In the genomic region with DNA sequence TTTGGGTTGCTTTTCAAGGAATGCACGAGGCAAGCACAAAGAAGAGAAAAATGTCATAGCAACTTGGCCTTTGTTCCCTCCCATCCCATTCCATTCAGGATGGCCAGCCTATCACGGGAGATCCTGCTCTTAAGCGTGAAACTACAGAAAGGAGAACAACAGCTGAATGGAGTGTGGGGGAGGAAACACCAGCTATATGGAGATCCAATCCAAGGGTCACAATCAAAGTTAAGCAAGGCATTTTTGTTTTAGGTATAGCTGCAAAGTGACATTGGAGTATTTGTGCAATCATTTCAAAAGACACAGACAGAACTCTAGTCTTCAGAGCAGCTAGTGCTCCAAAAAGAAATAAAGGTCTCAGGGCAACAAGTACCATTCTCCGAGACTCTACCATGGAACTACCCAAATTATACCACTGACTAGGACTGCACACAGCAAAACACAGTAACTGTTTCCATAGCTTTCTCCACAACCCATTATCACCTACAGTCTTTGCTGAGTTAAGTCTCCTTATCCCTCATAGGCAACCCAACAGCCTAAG, we compare ENCODE assay signal across 7 mouse cellular contexts. TPM values are rescaled to one million over a fixed set of nuclear protein-coding genes. Genes with fewer than 3 reads are reported as not detected.
A peak's percentile ranks its signal among the peaks of the same experiment; 100 is the strongest.
DNase-seq lines count a peak whose midpoint lies in the region; ATAC-seq and TF ChIP-seq lines count a peak whose summit lies in the region.

No protein-coding gene starts in this region.

- no peaks in the 10 kb centered on the region for H3K9me3 ChIP-seq in CH12.LX (replicated peaks; ENCODE audit: low read length)
- H3K9me3 ChIP-seq in ES-E14 (ENCODE audit: control insufficient read depth, insufficient read depth, low read depth, low read length): no peaks in the 10 kb centered on the region
- no peaks in the 10 kb centered on the region for H3K9me3 ChIP-seq in forebrain, postnatal 0 days (ENCODE audit: low read length)
- no peaks in the 10 kb centered on the region for H3K9me3 ChIP-seq in limb, embryonic 15.5 days

- H3K79me2 ChIP-seq in CH12.LX (replicated peaks; ENCODE audit: control insufficient read depth, extremely low read depth, insufficient read depth, poor library complexity, severe bottlenecking): peaks cover 82% of the 10 kb centered on the region

- H3K4me2 ChIP-seq in CH12.LX (ENCODE audit: insufficient read depth, low read depth, poor library complexity, severe bottlenecking): peak overlapping the region; percentile 63
- H3K4me2 ChIP-seq in forebrain, postnatal 0 days (ENCODE audit: low read depth): peak overlapping the region; percentile 71
- peak overlapping the region; percentile 65 for H3K4me2 ChIP-seq in limb, embryonic 15.5 days

- no peak for TF ChIP-seq RAD21 in CH12.LX (IDR thresholded peaks at IDR 0.05; ENCODE audit: low read depth, low read length)

- in situ Hi-C loops in CH12.LX (cut with MboI; ENCODE audit: low pct_ligation_motif_present, low pct_unique_long_range_greater_than_20kb, low sequenced_read_pairs): no loop called here
- in situ Hi-C loops in ES-E14 (cut with MboI; ENCODE audit: low sequenced_read_pairs in 2 of 2, unreplicated experiment in 2 of 2): no loop called here

- dilution Hi-C loops in CH12.LX (cut with MboI; ENCODE audit: extremely low pct_ligation_motif_present, extremely low pct_unique_long_range_greater_than_20kb, low sequenced_read_pairs): no loop called here

- WGBS in forebrain, postnatal 0 days: 3% methylated on average over 4 of the region's 4 CpGs
- WGBS in limb, embryonic 15.5 days: 18% methylated on average over 4 of the region's 4 CpGs

- H3K4me3 ChIP-seq in CH12.LX (replicated peaks in 1 of 3; ENCODE audit: low read depth in 2 of 3, low read length in 2 of 3, poor library complexity in 1 of 3): peak overlapping the region; percentile 59 to 99 (median 95)
- peak overlapping the region; percentile 85 to 95 for H3K4me3 ChIP-seq in ES-E14 (ENCODE audit: insufficient read depth in 1 of 2, low read depth in 1 of 2, low read length in 2 of 2, poor library complexity in 1 of 2, severe bottlenecking in 1 of 2)
- H3K4me3 ChIP-seq in forebrain, postnatal 0 days (ENCODE audit: low read depth, low read length): peak overlapping the region; percentile 99
- H3K4me3 ChIP-seq in limb, embryonic 15.5 days: peak overlapping the region; percentile 100

- DNase-seq in CH12.LX (ENCODE audit: extremely low read depth): no peak
- peak; percentile 51 for DNase-seq in ES-E14 (ENCODE audit: low read depth, low spot score)
- DNase-seq in forebrain, postnatal 0 days: no peak
- DNase-seq in yolk sac, embryonic 10.5 days (ENCODE audit: low spot score): peak; percentile 52
- no peak for DNase-seq in testis, postnatal 10 days (ENCODE audit: low spot score)

- H3K4me1 ChIP-seq in CH12.LX (ENCODE audit: control insufficient read depth in 1 of 2, insufficient read depth in 2 of 2): peaks cover 9 to 55% of the 10 kb centered on the region in 2 experiments
- peaks cover 6 to 14% of the 10 kb centered on the region in 2 experiments; a peak in 3 of 4 replicates for H3K4me1 ChIP-seq in ES-E14 (ENCODE audit: control insufficient read depth in 2 of 2, insufficient read depth in 2 of 2, low read length in 2 of 2, poor library complexity in 1 of 2)
- H3K4me1 ChIP-seq in forebrain, postnatal 0 days (ENCODE audit: insufficient read depth): peaks cover 22% of the 10 kb centered on the region
- peaks cover 38% of the 10 kb centered on the region for H3K4me1 ChIP-seq in limb, embryonic 15.5 days

- no peaks in the 10 kb centered on the region for H3K27me3 ChIP-seq in CH12.LX (replicated peaks)
- no peaks in the 10 kb centered on the region for H3K27me3 ChIP-seq in forebrain, postnatal 0 days (ENCODE audit: insufficient read depth, low read length)
- no peaks in the 10 kb centered on the region for H3K27me3 ChIP-seq in limb, embryonic 15.5 days

- peaks cover 4 to 27% of the 10 kb centered on the region in 2 experiments for H3K36me3 ChIP-seq in CH12.LX (replicated peaks in 1 of 2; ENCODE audit: control insufficient read depth in 1 of 2, insufficient read depth in 1 of 2, low read length in 1 of 2)
- H3K36me3 ChIP-seq in ES-E14 (ENCODE audit: control insufficient read depth, insufficient read depth, low read length, poor library complexity, severe bottlenecking): no peaks in the 10 kb centered on the region
- no peaks in the 10 kb centered on the region; the same call in 1 of the 2 replicates for H3K36me3 ChIP-seq in forebrain, postnatal 0 days (ENCODE audit: insufficient read depth)
- peaks cover 5% of the 10 kb centered on the region for H3K36me3 ChIP-seq in limb, embryonic 15.5 days

- H3K27ac ChIP-seq in CH12.LX (ENCODE audit: insufficient read depth, low read depth) (peak overlapping the region; percentile 33; the same call in 1 of the 2 replicates), ES-E14 (ENCODE audit: insufficient read depth, low read depth, low read length, poor library complexity, severe bottlenecking) (no peak overlapping the region)
- H3K27ac ChIP-seq in forebrain, postnatal 0 days (ENCODE audit: low read depth, low read length): no peak overlapping the region
- peak overlapping the region; percentile 97 for H3K27ac ChIP-seq in limb, embryonic 15.5 days

- no peak for TF ChIP-seq EP300 in CH12.LX (IDR thresholded peaks at IDR 0.05; ENCODE audit: low read length)

- TF ChIP-seq CTCF in CH12.LX (conservative IDR thresholded peaks at IDR 0.05 in 1 of 2, IDR thresholded peaks at IDR 0.05 in 1 of 2; ENCODE audit: low read depth in 2 of 2, low read length in 2 of 2): no peak
- no peak for TF ChIP-seq CTCF in forebrain, postnatal 0 days (IDR thresholded peaks at IDR 0.05; ENCODE audit: low read depth)

- TF ChIP-seq POLR2A in CH12.LX (IDR thresholded peaks at IDR 0.05; ENCODE audit: low read depth, low read length): no peak

- no peak for ATAC-seq in forebrain, postnatal 0 days
- ATAC-seq in limb, embryonic 15.5 days (ENCODE audit: insufficient number of reproducible peaks, low FRiP score, low TSS enrichment, low read depth): no peak
- no peak for ATAC-seq in inflammation-experienced regulatory T-cells, adult 6 months

- H3K9ac ChIP-seq in CH12.LX (ENCODE audit: insufficient read depth, low read depth) (peak overlapping the region; percentile 99), ES-E14 (ENCODE audit: insufficient read depth, low read depth, low read length, poor library complexity, severe bottlenecking) (peak overlapping the region; percentile 20; the same call in 1 of the 2 replicates)
- peak overlapping the region; percentile 96 for H3K9ac ChIP-seq in forebrain, postnatal 0 days
- H3K9ac ChIP-seq in limb, embryonic 15.5 days: 0 out of 2 replicates have a peak overlapping the region, but pooled peaks have one; percentile 100

TF ChIP-seq in CH12.LX, 34 proteins besides CTCF, POLR2A, EP300 and RAD21:
- TF ChIP-seq MEF2A (IDR thresholded peaks at IDR 0.05; ENCODE audit: borderline replicate concordance, low read depth, low read length) (no peak), CHD2 (IDR thresholded peaks at IDR 0.05; ENCODE audit: low read length) (no peak), POLR2AphosphoS2 (IDR thresholded peaks at IDR 0.05; ENCODE audit: low read depth, low read length) (no peak), SIN3A (IDR thresholded peaks at IDR 0.05; ENCODE audit: low read length) (0 out of 2 replicates have a peak, but pooled peaks have one; percentile 10), SMC3 (IDR thresholded peaks at IDR 0.05; ENCODE audit: low read depth, low read length) (no peak)

TF ChIP-seq in ES-E14, 5 proteins besides CTCF, POLR2A, EP300 and RAD21:
- TF ChIP-seq ZNF384 (IDR thresholded peaks at IDR 0.05; ENCODE audit: low read depth, low read length): no peak
- TF ChIP-seq MAFK (IDR thresholded peaks at IDR 0.05; ENCODE audit: insufficient read depth, low read depth, low read length): no peak
- no peak for TF ChIP-seq CHD2 (IDR thresholded peaks at IDR 0.05; ENCODE audit: low read depth, low read length)
- no peak for TF ChIP-seq HCFC1 (IDR thresholded peaks at IDR 0.05; ENCODE audit: borderline replicate concordance, insufficient read depth, low read length)
- no peak for TF ChIP-seq ZC3H11A (IDR thresholded peaks at IDR 0.05; ENCODE audit: borderline replicate concordance, low read depth, low read length)

RNA-seq across cellular contexts. Expression of a gene that starts 1.9 kb away (rescaled TPM):
- total RNA-seq in CH12.LX (2012; rRNA removed) (51.1 and 60.7 TPM in 2 replicates), CH12.LX (2014; rRNA removed) (37.4 and 37.7 TPM in 2 replicates), ES-E14 (2012; rRNA removed) (155 and 194 TPM in 2 replicates)
- 74.1 and 74.9 TPM in 2 replicates for polyA plus RNA-seq in CH12.LX (2012; ENCODE audit: insufficient read length, low read depth)
- 88.7 and 103 TPM in 2 replicates for total RNA-seq in forebrain, postnatal 0 days (2014; rRNA removed)
- 69.4 and 73.5 TPM in 2 replicates for polyA plus RNA-seq in forebrain, postnatal 0 days (2015; fragmentation: Nextera tagmentation; extraction: Ambion mirVana)
- polyA plus RNA-seq in limb, embryonic 15.5 days (2015; fragmentation: Nextera tagmentation; extraction: Ambion mirVana): 44.8 and 45.3 TPM in 2 replicates
- polyA plus RNA-seq in inflammation-experienced regulatory T-cells, adult 6 months (2017; shearing (Covaris generic)): 100 to 1,000 TPM in 1 of 3 experiments, 10 to 100 TPM in 2; 54.0 to 105 (median 84.1) TPM

RNA-seq across cellular contexts. Expression of a gene that starts 22.6 kb away (rescaled TPM):
- total RNA-seq in CH12.LX (2012; rRNA removed) (32.8 and 35.2 TPM in 2 replicates), CH12.LX (2014; rRNA removed) (20.8 and 21.2 TPM in 2 replicates), ES-E14 (2012; rRNA removed) (106 and 160 TPM in 2 replicates)
- polyA plus RNA-seq in CH12.LX (2012; ENCODE audit: insufficient read length, low read depth): 26.1 and 35.8 TPM in 2 replicates
- total RNA-seq in forebrain, postnatal 0 days (2014; rRNA removed): 56.2 and 62.8 TPM in 2 replicates
- polyA plus RNA-seq in forebrain, postnatal 0 days (2015; fragmentation: Nextera tagmentation; extraction: Ambion mirVana): 39.8 and 52.9 TPM in 2 replicates
- 33.4 and 38.5 TPM in 2 replicates for polyA plus RNA-seq in limb, embryonic 15.5 days (2015; fragmentation: Nextera tagmentation; extraction: Ambion mirVana)
- polyA plus RNA-seq in inflammation-experienced regulatory T-cells, adult 6 months (2017; shearing (Covaris generic)): 10 to 100 TPM; 16.5 to 35.2 (median 19.0) TPM

Comparison
In these comparisons a context has a peak if more than half of its experiments do, and no peak if none do; other contexts are left out.
1. DNase-seq: peak in ES-E14 (single experiment) and yolk sac, embryonic 10.5 days (single experiment); none in CH12.LX (single experiment), forebrain, postnatal 0 days (single experiment) and testis, postnatal 10 days (single experiment).
2. H3K27ac ChIP-seq: peak in CH12.LX (single experiment) and limb, embryonic 15.5 days (single experiment); none in ES-E14 (single experiment) and forebrain, postnatal 0 days (single experiment).
3. H3K9ac ChIP-seq: peak in every context shown above with its lines; median percentile 100 in limb, embryonic 15.5 days; 99 in CH12.LX; 96 in forebrain, postnatal 0 days; 20 in ES-E14.
4. Peak in every context shown above with its lines, with median percentiles within 50 percentile points of each other: H3K4me2 ChIP-seq and H3K4me3 ChIP-seq.